Mouse (Mus musculus): ENCODE measurements around the gene Dlgap3. TPM values are rescaled to one million over a fixed set of nuclear protein-coding genes. Genes with fewer than 3 reads are reported as not detected.

Dlgap3 gene
- polyA plus RNA-seq, 1 experiment from 2014 or later: 5.7 TPM

GRCm38 (mm10) chr4:127251963-127252585, 83.1 kb downstream of the Dlgap3 start:
- Histone ChIP-seq H3K4me2 (no peak overlapping the region), H3K9me3 (no peaks in the 10 kb centered on the region), H3K4me1 (no peaks in the 10 kb centered on the region), H3K4me3 (replicated peaks) (no peak overlapping the region), H3K9ac (no peak overlapping the region), H3K36me3 (replicated peaks) (peaks cover 21% of the 10 kb centered on the region), H3K27me3 (no peaks in the 10 kb centered on the region), H3K27ac (no peak overlapping the region)
- no peak for ATAC-seq (ENCODE audit: low FRiP score)
- WGBS: 66% methylated on average over 22 of the region's 22 CpGs

DNA sequence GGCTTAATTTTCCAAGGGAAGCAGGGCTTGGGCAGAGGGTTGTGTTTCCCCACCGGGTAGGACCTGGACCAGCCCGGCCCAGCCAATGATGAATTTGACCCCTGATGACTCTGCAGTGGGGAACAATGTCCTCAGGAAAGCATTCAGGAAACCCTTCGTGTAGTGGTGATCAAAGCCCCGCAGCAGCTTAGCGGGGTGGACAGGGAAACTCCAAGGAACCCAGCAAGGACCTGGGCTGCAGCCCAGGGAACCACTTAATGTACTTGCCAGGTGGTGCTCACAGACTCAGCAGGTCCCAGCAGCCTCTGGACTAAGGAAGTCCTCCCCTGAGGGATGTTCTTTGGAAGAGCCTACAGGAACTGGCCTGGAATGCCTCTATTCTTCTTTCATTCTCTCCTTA, 87.7 kb downstream of the Dlgap3 start:
- no peak overlapping the region for H3K4me2 ChIP-seq
- H3K4me1 ChIP-seq: no peaks in the 10 kb centered on the region
- H3K4me3 ChIP-seq (replicated peaks): no peak overlapping the region
- no peak overlapping the region for H3K27ac ChIP-seq
- ATAC-seq (ENCODE audit: low FRiP score): no peak
- H3K27me3 ChIP-seq: no peaks in the 10 kb centered on the region
- no peak overlapping the region for H3K9ac ChIP-seq
- H3K36me3 ChIP-seq (replicated peaks): no peaks in the 10 kb centered on the region
- H3K9me3 ChIP-seq: no peaks in the 10 kb centered on the region
- WGBS: 65% methylated on average over 5 of the region's 5 CpGs

DNA sequence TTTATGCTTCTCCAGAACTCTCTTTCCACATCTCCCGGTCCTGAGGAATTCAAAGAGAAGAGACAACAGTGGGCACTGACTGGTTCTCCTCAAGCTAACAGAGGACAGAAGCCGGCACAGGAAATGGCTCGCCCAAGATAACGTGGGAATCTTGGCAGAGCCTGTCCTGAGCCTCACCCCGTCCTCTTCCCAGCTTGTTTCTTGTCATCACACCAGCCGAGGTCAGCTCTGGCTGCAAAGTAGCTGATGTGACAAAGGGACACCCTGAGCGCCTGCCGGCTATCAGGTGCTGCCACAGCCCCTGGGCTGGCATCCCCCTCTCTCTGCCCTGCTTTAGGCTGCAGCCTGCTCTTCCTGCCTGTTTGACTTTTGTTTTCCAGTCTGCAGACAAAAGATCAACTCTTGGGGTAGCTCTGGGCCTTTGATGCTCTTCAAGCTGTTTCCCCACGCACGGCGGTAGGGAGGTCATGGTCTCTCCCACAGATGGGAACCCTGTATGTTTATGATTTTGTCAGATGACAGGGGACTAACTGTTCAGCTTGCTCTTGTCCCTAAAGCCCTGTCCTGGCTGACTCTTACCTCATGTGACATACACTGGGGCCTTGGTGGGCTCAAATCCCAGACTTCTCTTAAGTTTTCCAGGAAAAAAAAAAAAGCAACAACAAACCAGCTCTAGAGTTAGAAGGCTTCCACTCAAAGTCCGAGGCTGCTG, 89.3 kb downstream of the Dlgap3 start:
- no peak for ATAC-seq (ENCODE audit: low FRiP score)
- 73% methylated on average over 12 of the region's 12 CpGs for WGBS
- no peak overlapping the region for H3K27ac ChIP-seq

GRCm38 (mm10) chr4:127261601-127262000, 92.6 kb downstream of the Dlgap3 start:
- 92% methylated on average over 14 of the region's 14 CpGs for WGBS
- Histone ChIP-seq H3K27ac (no peak overlapping the region), H3K4me2 (no peak overlapping the region), H3K36me3 (replicated peaks) (no peaks in the 10 kb centered on the region), H3K9ac (no peak overlapping the region), H3K4me1 (peaks cover 7% of the 10 kb centered on the region; the same call in 1 of the 2 replicates), H3K27me3 (no peaks in the 10 kb centered on the region), H3K9me3 (no peaks in the 10 kb centered on the region), H3K4me3 (replicated peaks) (no peak overlapping the region)
- ATAC-seq (ENCODE audit: low FRiP score): no peak

More for the DNA sequence above, 89.3 kb downstream of the Dlgap3 start:
- Histone ChIP-seq H3K4me2 (no peak overlapping the region), H3K9me3 (no peaks in the 10 kb centered on the region), H3K4me3 (replicated peaks) (no peak overlapping the region), H3K4me1 (no peaks in the 10 kb centered on the region), H3K36me3 (replicated peaks) (no peaks in the 10 kb centered on the region), H3K27me3 (no peaks in the 10 kb centered on the region), H3K9ac (no peak overlapping the region)

GRCm38 (mm10) chr4:127263438-127264182, 94.6 kb downstream of the Dlgap3 start:
- Histone ChIP-seq H3K27me3 (no peaks in the 10 kb centered on the region), H3K4me2 (no peak overlapping the region), H3K36me3 (replicated peaks) (no peaks in the 10 kb centered on the region), H3K27ac (no peak overlapping the region), H3K4me1 (peaks cover 7% of the 10 kb centered on the region; the same call in 1 of the 2 replicates), H3K9me3 (no peaks in the 10 kb centered on the region), H3K4me3 (replicated peaks) (no peak overlapping the region), H3K9ac (no peak overlapping the region)
- no peak for ATAC-seq (ENCODE audit: low FRiP score)
- WGBS: 68% methylated on average over 19 of the region's 19 CpGs

DNA sequence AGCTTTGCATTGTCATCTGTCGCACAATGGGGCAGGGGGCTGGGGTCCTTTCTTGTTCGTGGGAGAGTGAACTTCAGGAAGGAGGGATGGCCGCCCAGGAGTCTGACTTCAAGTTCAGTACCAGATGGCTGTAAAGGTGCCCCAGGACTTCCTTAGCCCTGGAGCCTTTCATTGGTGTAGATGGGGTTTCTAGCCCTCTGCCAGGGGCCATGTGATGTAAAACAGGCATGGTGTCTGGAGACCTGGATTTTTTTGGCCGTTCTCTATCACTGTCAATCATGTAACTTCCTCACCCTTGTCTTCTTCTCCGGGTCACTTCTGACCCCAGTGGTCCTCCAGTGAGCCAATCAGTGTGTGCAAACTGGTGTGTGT, 95.2 kb downstream of the Dlgap3 start:
- H3K4me2 ChIP-seq: no peak overlapping the region
- H3K9me3 ChIP-seq: no peaks in the 10 kb centered on the region
- H3K4me1 ChIP-seq: peaks cover 7% of the 10 kb centered on the region; the same call in 1 of the 2 replicates
- no peak overlapping the region for H3K27ac ChIP-seq
- no peak overlapping the region for H3K4me3 ChIP-seq (replicated peaks)
- no peak overlapping the region for H3K9ac ChIP-seq
- no peaks in the 10 kb centered on the region for H3K36me3 ChIP-seq (replicated peaks)
- no peak for ATAC-seq (ENCODE audit: low FRiP score)
- 68% methylated on average over 5 of the region's 5 CpGs for WGBS
- H3K27me3 ChIP-seq: no peaks in the 10 kb centered on the region

GRCm38 (mm10) chr4:127278451-127279001, 109.5 kb downstream of the Dlgap3 start:
- Histone ChIP-seq H3K36me3 (replicated peaks) (no peaks in the 10 kb centered on the region), H3K27ac (no peak overlapping the region), H3K9ac (no peak overlapping the region), H3K4me2 (no peak overlapping the region), H3K9me3 (no peaks in the 10 kb centered on the region), H3K4me1 (0 out of 2 replicates have a peak, but pooled peaks cover 2% of the 10 kb centered on the region), H3K27me3 (no peaks in the 10 kb centered on the region), H3K4me3 (replicated peaks) (no peak overlapping the region)
- 66% methylated on average over 9 of the region's 9 CpGs for WGBS
- no peak for ATAC-seq (ENCODE audit: low FRiP score)

GRCm38 (mm10) chr4:127279241-127279640, 110.2 kb downstream of the Dlgap3 start:
- H3K9me3 ChIP-seq: no peaks in the 10 kb centered on the region
- H3K27me3 ChIP-seq: no peaks in the 10 kb centered on the region
- H3K4me2 ChIP-seq: no peak overlapping the region
- H3K4me1 ChIP-seq: 0 out of 2 replicates have a peak, but pooled peaks cover 2% of the 10 kb centered on the region
- no peak for ATAC-seq (ENCODE audit: low FRiP score)
- H3K4me3 ChIP-seq (replicated peaks): no peak overlapping the region
- H3K27ac ChIP-seq: no peak overlapping the region
- no peaks in the 10 kb centered on the region for H3K36me3 ChIP-seq (replicated peaks)
- 82% methylated on average over 9 of the region's 9 CpGs for WGBS
- H3K9ac ChIP-seq: no peak overlapping the region

Other genes starting within 250 kb of the Dlgap3 start
- gene Zmym4, start 201.1 kb upstream of the Dlgap3 start, polyA plus RNA-seq (2016; fragmentation: Nextera tagmentation; extraction: Ambion mirVana): 43.4 and 48.1 TPM in 2 replicates
- 174 and 187 TPM in 2 replicates for gene Sfpq, start 147.9 kb upstream of the Dlgap3 start, polyA plus RNA-seq (2016; fragmentation: Nextera tagmentation; extraction: Ambion mirVana)
- gene Zmym1, start 108.1 kb upstream of the Dlgap3 start, polyA plus RNA-seq (2016; fragmentation: Nextera tagmentation; extraction: Ambion mirVana): 29.7 and 30.6 TPM in 2 replicates
- gene Zmym6, start 91.8 kb upstream of the Dlgap3 start, polyA plus RNA-seq (2016; fragmentation: Nextera tagmentation; extraction: Ambion mirVana): 35.3 and 36.6 TPM in 2 replicates
- 15.5 and 17.5 TPM in 2 replicates for gene Tmem35b, start 45.5 kb upstream of the Dlgap3 start, polyA plus RNA-seq (2016; fragmentation: Nextera tagmentation; extraction: Ambion mirVana)
- gene Smim12, start 74.6 kb downstream of the Dlgap3 start, polyA plus RNA-seq (2016; fragmentation: Nextera tagmentation; extraction: Ambion mirVana): 44.2 and 46.6 TPM in 2 replicates
- 10.6 and 11.3 TPM in 2 replicates for gene Gja4, start 144.8 kb downstream of the Dlgap3 start, polyA plus RNA-seq (2016; fragmentation: Nextera tagmentation; extraction: Ambion mirVana)
- gene Gjb3, start 161.6 kb downstream of the Dlgap3 start, polyA plus RNA-seq (2016; fragmentation: Nextera tagmentation; extraction: Ambion mirVana): 0.50 TPM in 1 of 2 replicates, not detected in the other
- not detected in 2 replicates for gene Gjb4, start 184.9 kb downstream of the Dlgap3 start, polyA plus RNA-seq (2016; fragmentation: Nextera tagmentation; extraction: Ambion mirVana)
- gene Gjb5, start 189.0 kb downstream of the Dlgap3 start, polyA plus RNA-seq (2016; fragmentation: Nextera tagmentation; extraction: Ambion mirVana): 0.12 TPM in 1 of 2 replicates, not detected in the other